Mouse (Mus musculus) lung, postnatal 0 days (tissue): Measurements from ENCODE around the gene Gm7075.

ENCODE experiments used
- CTCF ChIP-seq: IDR thresholded peaks from 2 replicates; pipeline ENCODE4 v1.5.1; 2016; ENCODE audit warnings: antibody characterized with exemption, mild to moderate bottlenecking
- EP300 ChIP-seq: IDR thresholded peaks from 2 replicates; pipeline ENCODE4 v1.6.1; 2016; ENCODE audit warnings: antibody characterized with exemption, mild to moderate bottlenecking, control low read depth

GRCm38 (mm10) chr10:63429785-63430305 is 8.3 kb upstream of the Gm7075 start, which contains the start of gene Ctnna3:
- TF ChIP-seq CTCF = no peak
- TF ChIP-seq EP300 = no peak
